Mouse (Mus musculus) T-helper 2 cell (primary cell): Measurements from ENCODE around the gene Dnah2.

Source experiments
- in situ Hi-C: fragments of 300-600 bp; cut with MboI, MseI; formaldehyde crosslinking; loops from one replicate; pipeline ENCODE4 v1.15.1; 2025; ENCODE audit warnings: high pct_unique_total_duplicates

Dnah2 gene

DNA sequence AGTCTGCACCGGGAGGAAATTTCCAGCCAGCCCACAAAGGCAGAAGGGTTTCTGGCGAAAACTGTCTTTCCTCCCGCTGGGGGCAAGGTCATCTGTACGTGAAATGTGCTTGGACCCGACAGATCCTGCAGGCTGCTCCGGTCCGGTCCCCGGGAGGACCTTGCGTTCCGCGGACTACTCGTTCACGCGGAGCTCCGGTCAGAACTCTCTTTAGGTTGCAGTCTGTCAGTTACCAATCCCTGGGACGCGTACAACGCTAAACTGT, 138.9 kb downstream of the Dnah2 start:
- in situ Hi-C loops, result loop anchor here (25.0 kb wide), 1 partner anchor 1252 kb away; the partner anchor contains the start of genes Eno3, Pfn1 and Spag7

- in situ Hi-C loops, result loop anchor here (25.0 kb wide), 1 partner anchor 1253 kb away; the partner anchor contains the start of genes Eno3, Pfn1 and Spag7
These were observed 139.4 kb downstream of the Dnah2 start for GRCm38 (mm10) chr11:69409378-69410044.

DNA sequence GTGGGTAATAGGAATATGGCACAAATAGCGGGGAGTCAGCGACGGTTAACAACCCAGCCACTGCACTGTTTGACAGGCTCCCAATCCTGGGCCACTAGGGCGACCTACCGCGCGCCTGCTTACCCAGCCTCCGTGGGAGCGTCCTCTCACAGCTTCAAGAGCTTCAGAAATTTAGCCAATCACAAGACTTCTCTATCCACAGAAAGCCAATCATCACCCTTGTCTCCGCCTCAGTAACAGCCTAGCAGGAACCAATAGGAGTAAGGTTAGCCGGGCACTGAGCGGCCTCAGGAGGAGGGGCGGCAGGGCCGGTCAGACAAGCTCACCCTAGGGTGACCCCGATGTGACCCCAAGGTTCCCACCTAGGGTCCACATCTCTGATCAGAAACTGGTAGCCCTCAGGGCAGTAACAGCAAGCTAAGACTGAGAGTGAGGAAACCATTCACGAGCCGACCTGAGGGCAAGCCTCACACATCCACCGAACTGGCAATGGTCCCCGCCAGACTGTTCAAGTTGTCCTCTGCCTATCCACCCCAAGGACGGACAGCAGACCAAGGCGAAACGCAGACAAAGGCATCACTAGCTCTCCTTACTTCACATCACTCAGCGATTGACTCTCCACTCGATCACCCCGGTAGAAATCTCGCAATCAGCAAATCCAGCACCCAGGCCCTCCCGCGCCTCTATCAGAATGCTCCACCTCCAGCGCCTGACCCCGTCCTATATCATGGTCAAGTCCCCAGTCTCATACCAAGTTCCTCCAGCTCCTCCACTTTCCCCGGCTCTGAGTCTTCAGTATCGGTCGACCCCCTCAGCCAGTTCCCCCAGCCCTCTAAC, 140.2 kb downstream of the Dnah2 start:
- in situ Hi-C loops, result loop anchor here (25.0 kb wide), 1 partner anchor 1254 kb away; the partner anchor contains the start of genes Eno3, Pfn1 and Spag7

DNA sequence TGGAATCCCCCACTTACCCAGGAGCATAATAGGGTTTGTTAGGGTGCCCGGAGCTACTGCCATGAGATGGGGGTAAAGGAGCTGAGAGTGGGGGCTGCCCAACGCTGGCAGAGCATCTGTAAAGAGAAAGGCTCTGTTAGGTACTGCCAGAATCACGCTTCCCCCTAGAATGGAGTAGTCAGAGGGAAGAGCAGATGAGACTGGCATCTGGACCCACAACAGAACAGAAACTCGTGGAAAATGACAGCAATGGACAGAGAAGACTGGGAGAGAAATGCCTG, 141.2 kb downstream of the Dnah2 start:
- in situ Hi-C loops, result loop anchor here (25.0 kb wide), 1 partner anchor 1255 kb away; the partner anchor contains the start of genes Eno3, Pfn1 and Spag7

DNA sequence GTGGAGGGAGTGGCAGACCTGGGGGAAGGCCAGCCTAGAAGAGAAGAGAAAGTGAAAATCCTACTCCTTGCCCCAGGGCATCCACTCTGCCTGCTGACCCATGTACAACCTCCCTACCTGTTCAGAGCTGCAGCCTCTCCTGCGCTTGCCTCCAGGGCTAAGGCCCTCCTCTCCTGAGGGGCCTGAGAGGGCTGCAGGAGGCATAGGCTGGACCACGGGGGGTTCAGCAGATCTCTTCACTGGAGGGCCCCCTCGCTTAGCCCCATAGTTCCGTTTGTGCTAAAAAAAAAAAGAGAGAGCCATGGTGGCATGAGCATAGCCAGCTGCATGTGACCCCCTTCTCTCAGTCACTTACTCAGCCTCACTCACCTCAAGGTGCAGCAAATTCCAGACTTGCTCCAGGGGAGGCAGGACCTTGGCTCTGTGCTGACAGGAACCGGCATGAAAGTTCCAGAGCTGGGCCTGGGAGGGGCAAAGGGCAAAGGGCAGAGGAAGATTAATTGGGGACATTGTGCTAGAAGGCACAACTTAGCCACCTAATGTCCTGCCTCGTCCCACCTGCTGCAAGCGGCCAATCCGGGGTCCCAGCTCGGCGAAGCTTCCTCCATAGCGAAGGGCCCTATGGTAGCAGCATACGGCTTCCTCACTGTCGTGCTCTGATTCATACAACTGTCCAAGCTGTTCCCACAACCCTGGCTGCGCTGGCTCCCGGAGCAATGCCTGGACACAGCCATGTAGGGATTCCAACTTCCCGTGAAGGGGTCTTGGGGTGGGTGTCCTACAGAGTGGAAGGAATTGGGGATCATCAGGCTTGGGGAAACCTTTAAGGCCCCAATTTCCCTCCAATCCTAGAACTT, 141.8 kb downstream of the Dnah2 start:
- in situ Hi-C loops, result loop anchor here (25.0 kb wide), 1 partner anchor 1255 kb away; the partner anchor contains the start of genes Eno3, Pfn1 and Spag7

DNA sequence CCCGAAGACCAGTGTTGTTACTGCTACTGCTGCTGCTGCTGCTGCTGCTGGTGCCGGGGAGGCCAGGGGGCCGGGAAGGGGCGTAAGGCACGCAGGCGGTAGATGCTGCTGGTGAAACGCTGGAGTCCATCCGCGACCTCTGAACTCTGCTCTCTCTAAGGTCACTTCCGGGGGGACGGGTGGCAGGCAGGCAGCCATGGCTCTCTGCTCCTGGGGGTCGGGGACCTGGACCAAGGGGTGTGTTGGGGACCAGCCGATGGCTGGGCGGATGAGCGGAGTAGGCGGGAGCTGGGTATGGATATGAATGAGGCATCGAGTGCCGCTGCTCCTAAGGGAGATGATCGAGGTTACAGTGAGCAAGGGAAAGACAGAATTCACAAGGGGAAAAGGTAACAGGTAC, 142.6 kb downstream of the Dnah2 start:
- in situ Hi-C loops, result loop anchor here (25.0 kb wide), 1 partner anchor 1256 kb away; the partner anchor contains the start of genes Eno3, Pfn1 and Spag7

GRCm38 (mm10) chr11:69405397-69406200, 143.3 kb downstream of the Dnah2 start:
- in situ Hi-C loops, result loop anchor here (25.0 kb wide), 1 partner anchor 1257 kb away; the partner anchor contains the start of genes Eno3, Pfn1 and Spag7

DNA sequence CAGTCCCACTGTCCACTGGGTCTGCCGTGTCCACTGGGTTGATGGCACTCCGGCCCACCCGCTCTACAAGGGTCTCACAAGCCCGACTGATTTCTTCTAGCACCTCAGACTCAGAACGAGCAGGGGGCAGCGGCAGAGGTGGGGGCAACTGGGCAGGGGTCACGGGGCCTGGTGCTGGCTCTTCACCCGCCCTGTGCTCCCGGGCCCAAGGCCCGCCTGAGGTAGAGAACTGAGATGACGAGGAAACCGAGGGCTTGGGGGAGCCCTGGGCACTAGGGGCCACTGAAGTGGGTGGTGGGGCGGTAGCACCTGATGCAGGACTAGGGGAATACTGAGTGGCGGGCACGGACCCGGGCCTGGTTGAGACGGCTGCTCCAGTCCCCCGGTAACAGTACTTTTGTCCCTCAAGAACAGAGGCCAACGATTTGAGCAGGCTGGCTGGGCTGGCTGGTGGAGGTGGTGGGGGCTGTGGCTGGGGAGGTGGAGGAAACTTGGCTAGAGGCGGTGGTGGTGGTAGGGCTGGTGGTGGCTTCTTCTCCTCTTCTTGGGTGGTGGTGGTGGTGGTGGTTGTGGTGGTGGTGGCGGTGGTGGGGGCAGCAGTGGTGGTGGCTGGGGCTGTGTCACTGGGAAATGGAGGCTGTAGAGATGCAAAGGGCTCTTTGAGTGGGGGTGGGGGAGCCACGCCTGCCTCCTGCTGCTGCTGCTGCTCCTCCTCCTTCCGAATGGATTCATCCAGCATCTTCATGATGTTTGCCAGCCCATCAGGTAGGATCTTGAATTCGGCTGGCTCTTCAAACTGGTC, 144.1 kb downstream of the Dnah2 start:
- in situ Hi-C loops, result loop anchor here (25.0 kb wide), 1 partner anchor 1258 kb away; the partner anchor contains the start of genes Eno3, Pfn1 and Spag7

DNA sequence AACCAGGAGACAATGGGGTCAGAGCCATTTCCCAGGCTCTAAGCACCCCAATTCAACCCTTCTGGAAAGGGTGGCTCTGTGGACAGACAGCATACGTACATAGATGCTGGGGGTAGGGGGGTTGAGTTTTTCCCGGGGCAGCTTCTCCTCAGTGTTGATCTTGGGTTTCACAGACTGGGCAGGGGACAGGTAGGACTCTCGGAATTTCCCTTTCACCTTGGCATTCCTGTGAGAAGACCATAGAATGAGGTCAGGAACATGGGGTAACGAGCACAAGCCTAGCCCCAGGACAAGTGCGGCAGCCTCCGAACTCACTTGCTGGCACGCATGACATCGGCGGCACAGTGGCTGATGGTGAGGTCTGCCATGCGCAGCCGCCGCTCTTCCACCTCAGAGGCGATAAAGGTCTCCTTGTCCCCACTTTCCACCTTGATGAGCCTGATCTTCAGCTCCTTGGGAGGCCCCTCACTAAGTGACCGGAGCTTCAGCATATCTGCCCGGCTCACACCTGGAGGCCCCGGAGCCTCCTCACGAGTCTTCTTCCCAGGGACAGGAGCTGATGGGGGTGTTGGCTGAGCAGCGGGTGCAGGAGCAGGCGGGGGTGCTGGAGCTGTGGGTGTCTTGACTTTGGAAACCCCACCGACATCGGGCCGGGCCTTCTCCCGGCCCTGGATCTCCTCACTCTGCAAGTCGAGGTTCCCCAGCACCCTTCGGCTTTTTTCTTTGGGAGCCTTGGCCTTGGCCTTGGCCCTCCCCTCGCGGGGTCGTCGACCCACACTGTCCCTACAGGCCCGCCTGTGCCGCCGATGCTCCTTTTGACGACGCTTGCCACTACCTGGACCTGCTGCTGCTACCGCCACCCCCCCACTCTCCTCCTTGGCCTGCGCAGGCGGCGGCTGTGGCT, 145.0 kb downstream of the Dnah2 start:
- in situ Hi-C loops, result loop anchor here (25.0 kb wide), 1 partner anchor 1258 kb away; the partner anchor contains the start of genes Eno3, Pfn1 and Spag7

DNA sequence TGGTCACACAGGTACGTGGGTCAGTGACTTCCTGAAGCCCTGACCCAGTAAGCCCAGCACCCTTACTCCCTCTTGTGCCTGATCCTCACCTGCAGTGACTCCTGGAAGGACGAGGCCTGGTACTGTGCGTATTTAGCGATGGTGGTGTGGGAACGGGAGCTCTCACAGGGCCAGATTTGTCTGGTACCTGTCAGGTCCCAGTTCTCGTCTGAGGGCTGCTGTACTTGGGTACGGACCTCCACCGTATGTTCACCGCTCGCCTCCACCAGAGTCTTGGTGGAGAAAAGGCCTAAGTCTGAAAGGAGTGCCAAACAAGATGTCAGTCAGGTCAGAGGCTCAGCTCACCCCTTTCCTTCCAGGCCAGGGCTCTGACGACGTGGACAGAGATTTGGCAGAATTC, 146.9 kb downstream of the Dnah2 start:
- in situ Hi-C loops, result loop anchor here (25.0 kb wide), 1 partner anchor 1260 kb away; the partner anchor contains the start of genes Eno3, Pfn1 and Spag7

GRCm38 (mm10) chr11:69401210-69401637, 147.7 kb downstream of the Dnah2 start:
- in situ Hi-C loops, result loop anchor here (25.0 kb wide), 1 partner anchor 1261 kb away; the partner anchor contains the start of genes Eno3, Pfn1 and Spag7

GRCm38 (mm10) chr11:69400083-69400850, 148.6 kb downstream of the Dnah2 start:
- in situ Hi-C loops, result loop anchor here (25.0 kb wide), 1 partner anchor 1262 kb away; the partner anchor contains the start of genes Eno3, Pfn1 and Spag7

- in situ Hi-C loops, result loop anchor here (25.0 kb wide), 1 partner anchor 1263 kb away; the partner anchor contains the start of genes Eno3, Pfn1 and Spag7
These were observed 149.5 kb downstream of the Dnah2 start for GRCm38 (mm10) chr11:69399201-69400082.

GRCm38 (mm10) chr11:69398486-69399200, 150.3 kb downstream of the Dnah2 start:
- in situ Hi-C loops, result no loop called here

DNA sequence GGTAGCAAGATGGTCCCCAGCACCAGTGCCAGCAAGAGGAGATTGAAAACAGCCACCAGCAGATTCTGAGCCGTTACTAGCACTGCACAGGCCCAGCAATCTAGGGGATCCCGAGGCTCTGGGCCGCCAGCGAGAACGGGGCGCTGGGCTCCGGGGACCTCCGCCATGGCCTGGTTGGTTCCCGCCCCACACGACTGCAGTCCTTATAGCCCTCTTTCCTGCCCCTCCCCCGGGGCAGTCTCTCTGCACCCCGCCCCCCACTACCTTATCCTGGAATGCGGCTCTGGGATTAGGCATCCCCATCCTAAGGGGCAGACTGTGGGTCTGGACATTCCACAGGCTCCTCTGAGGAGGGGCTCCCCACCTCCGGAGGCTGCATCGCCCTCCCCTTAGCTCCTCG, 150.9 kb downstream of the Dnah2 start, which contains the start of gene Tmem88:
Gene Tmem88 (minus strand): TSS at position 176 of the 400 bp plus-strand sequence.
- in situ Hi-C loops, result no loop called here

- in situ Hi-C loops, result no loop called here
These were observed 151.3 kb downstream of the Dnah2 start for GRCm38 (mm10) chr11:69397581-69398057.
